ENCODE assay signal across 11 mouse cellular contexts in the genomic region with DNA sequence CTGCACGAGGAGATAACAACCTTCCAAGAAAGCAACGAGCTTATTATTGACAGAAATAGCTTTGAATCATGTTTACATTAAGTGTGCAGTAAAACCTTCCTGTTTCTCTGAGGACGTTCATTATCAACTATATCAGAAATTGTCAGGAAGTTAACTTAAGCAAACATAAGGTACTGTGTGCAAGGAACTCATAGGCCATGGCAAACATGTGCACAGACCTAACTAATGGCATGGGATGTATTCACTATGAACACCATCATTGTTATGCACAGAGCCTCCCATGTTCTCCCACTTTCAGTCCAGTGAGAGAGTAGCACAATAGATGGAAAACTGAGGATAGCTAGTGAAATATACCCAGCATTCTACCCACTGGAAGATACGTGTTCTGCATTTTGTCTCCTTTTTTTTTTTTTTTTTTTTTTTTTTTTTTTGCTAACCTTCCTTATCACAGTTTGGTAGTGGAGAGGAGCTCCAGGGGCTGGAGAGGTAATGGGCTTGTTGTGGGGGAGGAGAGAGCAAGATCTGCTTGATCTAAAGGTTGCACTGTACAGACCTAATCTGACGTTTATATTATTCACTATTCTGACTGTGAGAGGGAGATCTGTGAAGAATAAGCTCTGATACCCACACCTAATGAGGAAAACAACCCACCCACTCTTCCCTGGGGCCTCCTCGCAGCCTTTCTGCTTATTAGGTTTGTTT.
"Had no signal": no experiment of that assay in that cellular context is flagged by ENCODE, and none has a peak within 500 bp of the region (broad histone marks: within the 10 kb centered on the region; RNA-seq: fewer than 3 reads in every experiment).

No protein-coding gene starts in this region.

- H3K4me3 ChIP-seq: kidney, embryonic 15.5 days; limb, embryonic 13.5 days; stomach, embryonic 15.5 days had no signal

- H3K4me2 ChIP-seq: kidney, embryonic 15.5 days; limb, embryonic 13.5 days; liver, embryonic 11.5 days; lung, embryonic 14.5 days; stomach, embryonic 15.5 days had no signal

- DNase-seq: kidney, adult 2 months; kidney, postnatal 14 days; left cerebral cortex, postnatal 4 days; lung, embryonic 14.5 days; right cerebral cortex, postnatal 14 days; thymus, adult 2 months; thymus, postnatal 25 days had no signal

- H3K4me1 ChIP-seq: kidney, embryonic 15.5 days; limb, embryonic 13.5 days; stomach, embryonic 15.5 days had no signal

- H3K27me3 ChIP-seq: kidney, embryonic 15.5 days; limb, embryonic 13.5 days; stomach, embryonic 15.5 days had no signal

- H3K36me3 ChIP-seq: kidney, embryonic 15.5 days; limb, embryonic 13.5 days; stomach, embryonic 15.5 days had no signal

- H3K27ac ChIP-seq: kidney, embryonic 15.5 days; limb, embryonic 13.5 days; stomach, embryonic 15.5 days had no signal

- H3K9ac ChIP-seq: kidney, embryonic 15.5 days; limb, embryonic 13.5 days; lung, embryonic 14.5 days; stomach, embryonic 15.5 days had no signal

- H3K9me3 ChIP-seq: kidney, embryonic 15.5 days; limb, embryonic 13.5 days; stomach, embryonic 15.5 days had no signal
